Mouse (Mus musculus) lung, embryonic 16.5 days (tissue): ENCODE measurements around the gene Junb. TPM values are rescaled to one million over a fixed set of nuclear protein-coding genes. Genes with fewer than 3 reads are reported as not detected.

ENCODE experiments used
- microRNA-seq: library from miRNA; unstranded; fragments of <30 nt; microRNA quantifications from one replicate; pipeline ENCODE4, GENCODE M21; 2016
- polyA plus RNA-seq: library from polyadenylated mRNA; unstranded; fragments of >200 nt; fragmentation: Nextera tagmentation; extraction: Ambion mirVana; gene quantifications from 2 replicates; pipeline ENCODE4 v1.2.1, GENCODE M21; 2015

The Junb gene
- polyA plus RNA-seq, 1 experiment from 2014 or later = 13.7 TPM

Small RNAs within 50 kb of the gene (microRNA-seq; reads per million reads assigned to microRNA genes)
- gene Gm24197 = not detected

Other genes with a start within 250 kb of the Junb start
- 43.9 and 44.6 TPM in 2 replicates for gene Nfix, start 178.4 kb downstream of the Junb start, polyA plus RNA-seq
- gene Dand5, start 155.9 kb downstream of the Junb start, polyA plus RNA-seq = 6.3 and 6.5 TPM in 2 replicates
- 38.6 and 43.0 TPM in 2 replicates for gene Gadd45gip1, start 147.2 kb downstream of the Junb start, polyA plus RNA-seq
- gene Rad23a, start 138.1 kb downstream of the Junb start, polyA plus RNA-seq = 110 and 120 TPM in 2 replicates
- 980 and 996 TPM in 2 replicates for gene Calr, start 131.8 kb downstream of the Junb start, polyA plus RNA-seq
- gene Farsa, start 121.7 kb downstream of the Junb start, polyA plus RNA-seq = 90.1 and 93.3 TPM in 2 replicates
- 58.7 and 59.6 TPM in 2 replicates for gene Syce2, start 106.6 kb downstream of the Junb start, polyA plus RNA-seq
- gene Gcdh, start 84.8 kb downstream of the Junb start, polyA plus RNA-seq = 36.7 and 37.3 TPM in 2 replicates
- 1.5 and 4.9 TPM in 2 replicates for gene Klf1, start 76.8 kb downstream of the Junb start, polyA plus RNA-seq
- gene Dnase2a, start 70.2 kb downstream of the Junb start, polyA plus RNA-seq = 19.9 and 21.1 TPM in 2 replicates
- 0.64 and 0.72 TPM in 2 replicates for gene Mast1, start 41.4 kb downstream of the Junb start, polyA plus RNA-seq
- 0.23 and 0.29 TPM in 2 replicates for gene Rtbdn, start 31.7 kb downstream of the Junb start, polyA plus RNA-seq
- gene Gm49661, start 9.3 kb downstream of the Junb start, polyA plus RNA-seq = not detected in 2 replicates
- gene Prdx2, start 9.1 kb downstream of the Junb start, polyA plus RNA-seq = 644 and 691 TPM in 2 replicates
- 114 and 119 TPM in 2 replicates for gene Rnaseh2a, start 9.0 kb downstream of the Junb start, polyA plus RNA-seq
- 24.2 and 27.2 TPM in 2 replicates for gene Hook2, start 11.9 kb upstream of the Junb start, polyA plus RNA-seq
- gene Best2, start 35.8 kb upstream of the Junb start, polyA plus RNA-seq = not detected in 2 replicates
- 121 and 122 TPM in 2 replicates for gene Asna1, start 46.6 kb upstream of the Junb start, polyA plus RNA-seq
- 92.1 and 101 TPM in 2 replicates for gene Trir, start 48.1 kb upstream of the Junb start, polyA plus RNA-seq
- gene Tnpo2, start 58.2 kb upstream of the Junb start, polyA plus RNA-seq = 27.7 and 29.5 TPM in 2 replicates
- gene Fbxw9, start 81.3 kb upstream of the Junb start, polyA plus RNA-seq = 28.2 and 29.9 TPM in 2 replicates
- gene Gm5741, start 89.3 kb upstream of the Junb start, polyA plus RNA-seq = not detected in 2 replicates
- 51.9 and 53.9 TPM in 2 replicates for gene Dhps, start 93.0 kb upstream of the Junb start, polyA plus RNA-seq
- 134 and 137 TPM in 2 replicates for gene Wdr83os, start 102.0 kb upstream of the Junb start, polyA plus RNA-seq
- 45.4 and 45.8 TPM in 2 replicates for gene Wdr83, start 102.6 kb upstream of the Junb start, polyA plus RNA-seq
- gene Man2b1, start 104.6 kb upstream of the Junb start, polyA plus RNA-seq = 44.6 and 48.7 TPM in 2 replicates
- gene Zfp791, start 144.4 kb upstream of the Junb start, polyA plus RNA-seq = 3.4 and 3.7 TPM in 2 replicates
- not detected in 2 replicates for gene Cks1brt, start 173.2 kb upstream of the Junb start, polyA plus RNA-seq
- not detected in 2 replicates for gene Olfr371, start 247.3 kb upstream of the Junb start, polyA plus RNA-seq